Mouse (Mus musculus) cortical plate, adult 2 months (tissue): ENCODE results near the gene Gm42742.

ENCODE experiments used
- CTCF ChIP-seq: fragments of 200-500 bp; IDR thresholded peaks from 2 replicates; pipeline ENCODE4 v1.5.1; 2011; ENCODE audit warnings: mild to moderate bottlenecking, control low read depth, low read length; ENCODE audit not compliant: insufficient read depth; ENCODE audit errors: extremely low read depth
- POLR2A ChIP-seq: fragments of 200-500 bp; IDR thresholded peaks from 2 replicates; pipeline ENCODE4 v1.6.1; 2011; ENCODE audit warnings: mild to moderate bottlenecking, low read length, control low read depth; ENCODE audit not compliant: insufficient read depth; ENCODE audit errors: extremely low read depth

DNA sequence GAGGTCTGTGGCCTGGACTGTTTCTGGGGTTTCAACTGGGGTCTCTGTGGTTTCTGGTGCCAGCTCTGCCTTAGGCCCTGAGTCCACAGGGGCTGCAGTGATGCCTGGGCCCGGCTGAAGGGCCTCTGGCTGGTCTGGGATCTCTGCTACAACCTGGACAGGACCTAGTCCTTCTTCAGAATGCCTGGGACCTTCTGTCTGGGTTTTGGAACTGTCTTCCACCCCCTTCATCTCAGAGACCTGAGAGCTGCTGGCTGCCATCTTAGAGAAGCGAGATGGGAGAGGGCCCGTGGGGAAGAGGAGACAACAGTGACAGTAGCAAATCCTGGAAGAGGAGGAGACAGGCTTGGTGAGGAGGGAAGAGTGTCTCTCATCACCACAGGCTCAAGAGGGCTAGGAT lies 866 bp downstream of the Gm42742 start:
- peak; percentile 37; the same call in 1 of the 2 replicates for TF ChIP-seq POLR2A
- no peak for TF ChIP-seq CTCF
